Mouse (Mus musculus) left cerebral cortex, postnatal 25 days (tissue): ENCODE measurements around the gene Spata13. TPM values are rescaled to one million over a fixed set of nuclear protein-coding genes. Genes with fewer than 3 reads are reported as not detected.

Source experiments
- DNase-seq, 2 experiments: peaks; one replicate each; pipeline ENCODE4 v3.0.0; 2022; ENCODE audit warnings: low spot score in 2 of 2, mixed read lengths in 1 of 2
- intact Hi-C: fragments of 180-260 bp; cut with DNase I; formaldehyde crosslinking; loops from one replicate; pipeline ENCODE4 v1.15.1; 2025
- total RNA-seq, 2 experiments: library from RNA; stranded (reverse); gene quantifications; 2 replicates each; pipeline ENCODE4 v1.2.3; 2021

Spata13 gene
- total RNA-seq, 2 experiments from 2014 or later, result 17.6 to 25.2 TPM

GRCm38 (mm10) chr14:60636608-60636980 lies 2.8 kb downstream of the Spata13 start:
- intact Hi-C loops, result loop anchor here (5.0 kb wide), 1 partner anchor 109 kb away; no protein-coding TSS in a partner anchor
- no peak for DNase-seq

GRCm38 (mm10) chr14:60636996-60637395 lies 3.2 kb downstream of the Spata13 start:
- intact Hi-C loops, result loop anchor here (5.0 kb wide), 1 partner anchor 110 kb away; no protein-coding TSS in a partner anchor

GRCm38 (mm10) chr14:60638159-60638558 lies 4.4 kb downstream of the Spata13 start:
- no peak for DNase-seq
- intact Hi-C loops, result loop anchor here (5.0 kb wide), 1 partner anchor 111 kb away; no protein-coding TSS in a partner anchor

More at GRCm38 (mm10) chr14:60636996-60637395, 3.2 kb downstream of the Spata13 start:
- no peak for DNase-seq

GRCm38 (mm10) chr14:60639195-60639594 lies 5.4 kb downstream of the Spata13 start:
- intact Hi-C loops, result loop anchor here (5.0 kb wide), 1 partner anchor 112 kb away; no protein-coding TSS in a partner anchor
- DNase-seq, result no peak

GRCm38 (mm10) chr14:60641120-60641519 lies 7.3 kb downstream of the Spata13 start:
- DNase-seq, result no peak
- intact Hi-C loops, result loop anchor here (5.0 kb wide), 1 partner anchor 46 kb away; no protein-coding TSS in a partner anchor

- intact Hi-C loops, result loop anchor here (5.0 kb wide), 1 partner anchor 45 kb away; no protein-coding TSS in a partner anchor
- DNase-seq, result no peak
Observed at GRCm38 (mm10) chr14:60642131-60642530, 8.3 kb downstream of the Spata13 start.

GRCm38 (mm10) chr14:60643098-60643870 lies 9.5 kb downstream of the Spata13 start:
- DNase-seq, result peak in 1 of 2 experiments; percentile 19
- intact Hi-C loops, result loop anchor here (5.0 kb wide), 1 partner anchor 44 kb away; no protein-coding TSS in a partner anchor

GRCm38 (mm10) chr14:60646373-60646772 lies 12.6 kb downstream of the Spata13 start:
- intact Hi-C loops, result no loop called here
- no peak for DNase-seq

GRCm38 (mm10) chr14:60647885-60648284 lies 14.1 kb downstream of the Spata13 start:
- DNase-seq, result no peak
- intact Hi-C loops, result no loop called here

GRCm38 (mm10) chr14:60648956-60649355 lies 15.2 kb downstream of the Spata13 start:
- intact Hi-C loops, result no loop called here

GRCm38 (mm10) chr14:60653184-60653583 lies 19.4 kb downstream of the Spata13 start:
- DNase-seq, result no peak
- intact Hi-C loops, result no loop called here

More at GRCm38 (mm10) chr14:60648956-60649355, 15.2 kb downstream of the Spata13 start:
- no peak for DNase-seq

GRCm38 (mm10) chr14:60653977-60654376 lies 20.2 kb downstream of the Spata13 start:
- DNase-seq, result no peak
- intact Hi-C loops, result no loop called here

- intact Hi-C loops, result no loop called here
- DNase-seq, result no peak
Observed at GRCm38 (mm10) chr14:60654708-60655107, 20.9 kb downstream of the Spata13 start.

- DNase-seq, result peak; percentile 68 to 86
- intact Hi-C loops, result no loop called here
Observed at GRCm38 (mm10) chr14:60655941-60656700, 22.3 kb downstream of the Spata13 start.

GRCm38 (mm10) chr14:60656701-60657085 lies 22.9 kb downstream of the Spata13 start:
- DNase-seq, result no peak

GRCm38 (mm10) chr14:60657891-60658290 lies 24.1 kb downstream of the Spata13 start:
- no peak for DNase-seq
- intact Hi-C loops, result no loop called here

More at GRCm38 (mm10) chr14:60656701-60657085, 22.9 kb downstream of the Spata13 start:
- intact Hi-C loops, result no loop called here

- DNase-seq, result peak; percentile 81 to 95
- intact Hi-C loops, result no loop called here
Observed at GRCm38 (mm10) chr14:60659498-60659897, 25.7 kb downstream of the Spata13 start.

GRCm38 (mm10) chr14:60660591-60660990 lies 26.8 kb downstream of the Spata13 start:
- intact Hi-C loops, result no loop called here
- no peak for DNase-seq

- intact Hi-C loops, result no loop called here
- DNase-seq, result no peak
Observed at GRCm38 (mm10) chr14:60661281-60661680, 27.5 kb downstream of the Spata13 start.

GRCm38 (mm10) chr14:60663309-60663940 lies 29.6 kb downstream of the Spata13 start:
- no peak for DNase-seq
- intact Hi-C loops, result no loop called here
